ENCODE assay signal across 18 mouse cellular contexts in the genomic region with DNA sequence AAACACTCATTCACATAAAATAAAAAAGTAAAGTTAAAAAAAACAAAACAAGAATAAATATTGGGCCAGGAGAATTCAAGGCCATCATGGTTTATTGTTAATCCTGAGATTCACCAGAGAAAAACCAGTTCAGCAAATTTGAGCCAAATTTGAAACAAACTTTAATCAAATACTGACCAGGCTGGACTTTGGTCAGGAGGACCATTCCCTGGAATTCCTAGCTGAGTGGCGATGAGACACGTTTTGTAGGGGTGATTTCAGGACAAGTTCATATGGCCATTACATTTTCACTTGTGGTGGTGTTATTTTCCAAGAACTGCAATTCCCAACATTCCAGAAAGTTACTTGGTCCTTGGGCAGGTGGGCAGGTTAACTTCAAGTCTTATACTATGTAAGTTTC. TPM values are rescaled to one million over a fixed set of nuclear protein-coding genes. Genes with fewer than 3 reads are reported as not detected.
DNase-seq lines count a peak whose midpoint lies in the region; TF ChIP-seq lines count a peak whose summit lies in the region.
"Had no signal": no experiment of that assay in that cellular context is flagged by ENCODE, and none has a peak within 500 bp of the region (broad histone marks: within the 10 kb centered on the region; RNA-seq: fewer than 3 reads in every experiment).

No protein-coding gene starts in this region.

- TF ChIP-seq CTCF in liver, adult 2 months (IDR thresholded peaks at IDR 0.05; ENCODE audit: low read depth, low read length) = no peak

- peak; percentile 72 for DNase-seq in kidney, adult 11 months
- no peak for DNase-seq in kidney, postnatal 10 days
- DNase-seq in kidney, adult 8-10 months = peak; percentile 72 to 82
- no peak for DNase-seq in kidney, postnatal 4 days
- peak; percentile 84 for DNase-seq in liver, adult 2 months (ENCODE audit: extremely low read depth, low read depth, low spot score)
- DNase-seq in liver = no peak
- DNase-seq in frontal cortex, postnatal 10 days (ENCODE audit: low spot score in 2 of 2) = no peak
- DNase-seq: adrenal gland, postnatal 10 days; adrenal gland, postnatal 36 days; cerebellum, adult 18-20 months; cerebellum, adult 9-10 months; cerebellum, postnatal 14 days; gastrocnemius, adult 2 months; gastrocnemius, postnatal 14 days; heart, adult 11 months had no signal

- peak overlapping the region; percentile 78; the same call in 1 of the 2 replicates for H3K27ac ChIP-seq in liver, adult 2 months (replicated peaks; ENCODE audit: insufficient read depth, low read depth, low read length)
- H3K27ac ChIP-seq: forebrain, embryonic 10.5 days; forebrain, embryonic 13.5 days; gastrocnemius, adult 2 months; hindbrain, embryonic 12.5 days had no signal

- no peak overlapping the region for H3K9ac ChIP-seq in liver, adult 2 months (ENCODE audit: low read depth, low read length)
- H3K9ac ChIP-seq: forebrain, embryonic 13.5 days; hindbrain, embryonic 12.5 days had no signal

- H3K79me2 ChIP-seq in liver, adult 2 months (ENCODE audit: control insufficient read depth, insufficient read depth, low read length) = no peaks in the 10 kb centered on the region; the same call in 1 of the 2 replicates

- H3K36me3 ChIP-seq in liver, adult 2 months (ENCODE audit: control insufficient read depth, insufficient read depth, low read length) = peaks cover 12% of the 10 kb centered on the region

- no peaks in the 10 kb centered on the region for H3K27me3 ChIP-seq in liver, adult 2 months (ENCODE audit: control insufficient read depth, insufficient read depth, low read length)
- H3K27me3 ChIP-seq: forebrain, embryonic 13.5 days; hindbrain, embryonic 12.5 days had no signal

- 27% methylated on average over 2 of the region's 2 CpGs for whole genome bisulfite sequencing in liver, adult 2 months

- TF ChIP-seq POLR2A in liver, adult 2 months (IDR thresholded peaks at IDR 0.05; ENCODE audit: extremely low read depth, insufficient read depth, low read length) = no peak

- H3K4me3 ChIP-seq in liver, adult 2 months (ENCODE audit: insufficient read depth, low read depth, low read length) = no peak overlapping the region
- H3K4me3 ChIP-seq: forebrain, embryonic 10.5 days; forebrain, embryonic 13.5 days; gastrocnemius, adult 2 months; hindbrain, embryonic 12.5 days had no signal

- H3K4me1 ChIP-seq in liver, adult 2 months (ENCODE audit: control insufficient read depth, insufficient read depth, low read length) = peaks cover 6% of the 10 kb centered on the region
- H3K4me1 ChIP-seq: forebrain, embryonic 10.5 days; forebrain, embryonic 13.5 days; hindbrain, embryonic 12.5 days had no signal

RNA-seq across cellular contexts. Expression of gene Slc9a8, which starts 14.1 kb away (rescaled TPM):
- total RNA-seq in liver, adult 2 months (2014; rRNA removed) = 14.9 and 22.6 TPM in 2 replicates
- polyA plus RNA-seq in liver, adult 2 months (2012; rRNA removed) = 25.8 and 34.2 TPM in 2 replicates

RNA-seq across cellular contexts. Expression of gene Rnf114, which starts 56.8 kb away (rescaled TPM):
- 44.3 and 55.0 TPM in 2 replicates for total RNA-seq in liver, adult 2 months (2014; rRNA removed)
- 71.0 and 71.9 TPM in 2 replicates for polyA plus RNA-seq in liver, adult 2 months (2012; rRNA removed)

RNA-seq across cellular contexts. Expression of gene Spata2, which starts 57.1 kb away (rescaled TPM):
- 2.5 and 3.1 TPM in 2 replicates for total RNA-seq in liver, adult 2 months (2014; rRNA removed)
- polyA plus RNA-seq in liver, adult 2 months (2012; rRNA removed) = 9.6 and 10.7 TPM in 2 replicates

Comparison
In these comparisons a context has a peak if more than half of its experiments do, and no peak if none do; other contexts are left out.
1. DNase-seq: peak in kidney, adult 11 months (single experiment), kidney, adult 8-10 months (2 of 2) and liver, adult 2 months (single experiment); none in kidney, postnatal 10 days (single experiment), kidney, postnatal 4 days (0 of 2), liver (single experiment) and frontal cortex, postnatal 10 days (0 of 2).